Mouse (Mus musculus) liver, embryonic 16.5 days (tissue): ENCODE data around the gene Ltf. TPM values are rescaled to one million over a fixed set of nuclear protein-coding genes. Genes with fewer than 3 reads are reported as not detected.

Source experiments
- ATAC-seq: fragments of 200-750 bp; cut with Nextera tagmentation; 2 replicates; pipeline ENCODE4 v1.8.0; 2017; ENCODE audit warnings: low read depth, mild to moderate bottlenecking, moderate number of reproducible peaks, moderate library complexity
- H3K27ac ChIP-seq: fragments of 300-500 bp; sonication (generic); 2 replicates; pipeline ENCODE4 v1.5.1; 2014; ENCODE audit warnings: mild to moderate bottlenecking, low read length
- H3K27me3 ChIP-seq: fragments of 300-500 bp; sonication (generic); 2 replicates; pipeline ENCODE4 v1.6.1; 2014; ENCODE audit warnings: low read depth, low read length, mixed read lengths; ENCODE audit not compliant: control insufficient read depth, insufficient read depth
- H3K36me3 ChIP-seq: fragments of 300-500 bp; sonication (generic); 2 replicates; pipeline ENCODE4 v1.6.1; 2014; ENCODE audit warnings: mild to moderate bottlenecking; ENCODE audit not compliant: control insufficient read depth, insufficient read depth
- H3K4me1 ChIP-seq: fragments of 300-500 bp; sonication (generic); 2 replicates; pipeline ENCODE4 v1.6.1; 2014; ENCODE audit warnings: low read depth, low read length, mixed read lengths; ENCODE audit not compliant: control insufficient read depth
- H3K4me2 ChIP-seq: fragments of 300-500 bp; sonication (generic); 2 replicates; pipeline ENCODE4 v1.6.1; 2014; ENCODE audit warnings: low read depth, low read length, mixed read lengths
- H3K4me3 ChIP-seq: fragments of 300-500 bp; sonication (generic); 2 replicates; pipeline ENCODE4 v1.5.1; 2014; ENCODE audit warnings: low read depth, mild to moderate bottlenecking, low read length
- H3K9ac ChIP-seq: fragments of 300-500 bp; sonication (generic); 2 replicates; pipeline ENCODE4 v1.6.1; 2014; ENCODE audit warnings: low read depth, low read length
- H3K9me3 ChIP-seq: fragments of 300-500 bp; sonication (generic); replicated peaks from 2 replicates; pipeline ENCODE4 v1.6.1; 2016; ENCODE audit warnings: low read length; ENCODE audit not compliant: control insufficient read depth
- WGBS: fragments of 180-500 bp; shearing (Covaris S2); extraction: QIAGEN DNeasy Blood & Tissue Kit; methylation state at CpG from one replicate; pipeline ENCODE4 v1.1.7; 2014; ENCODE audit not compliant: insufficient replicate concordance; 5-methylcytosine and 5-hydroxymethylcytosine counted together
- polyA plus RNA-seq: library from polyadenylated mRNA; unstranded; fragments of >200 nt; fragmentation: Nextera tagmentation; extraction: Ambion mirVana; gene quantifications from 2 replicates; pipeline ENCODE4 v1.2.1, GENCODE M21; 2015

Ltf gene
- polyA plus RNA-seq, 1 experiment from 2014 or later = 211 TPM

- H3K36me3 ChIP-seq = no peaks in the 10 kb centered on the region
- H3K4me1 ChIP-seq = no peaks in the 10 kb centered on the region
- no peak overlapping the region for H3K4me2 ChIP-seq
- H3K9ac ChIP-seq = no peak overlapping the region
- no peaks in the 10 kb centered on the region for H3K9me3 ChIP-seq
- H3K4me3 ChIP-seq = no peak overlapping the region
- H3K27me3 ChIP-seq = no peaks in the 10 kb centered on the region
- H3K27ac ChIP-seq = no peak overlapping the region
- 44% methylated on average over 4 of the region's 4 CpGs for WGBS
- ATAC-seq = no peak
These were observed 66.3 kb downstream of the Ltf start for GRCm38 (mm10) chr9:111085329-111085728.

- no peaks in the 10 kb centered on the region for H3K36me3 ChIP-seq
- 62% methylated on average over 6 of the region's 6 CpGs for WGBS
- no peak overlapping the region for H3K27ac ChIP-seq
- ATAC-seq = no peak
- no peak overlapping the region for H3K4me2 ChIP-seq
- H3K4me1 ChIP-seq = no peaks in the 10 kb centered on the region
- no peak overlapping the region for H3K9ac ChIP-seq
- H3K4me3 ChIP-seq = no peak overlapping the region
- no peaks in the 10 kb centered on the region for H3K9me3 ChIP-seq
- no peaks in the 10 kb centered on the region for H3K27me3 ChIP-seq
These were observed 67.1 kb downstream of the Ltf start for GRCm38 (mm10) chr9:111086137-111086536.

- H3K36me3 ChIP-seq = no peaks in the 10 kb centered on the region
- no peak for ATAC-seq
- 33% methylated on average over 3 of the region's 3 CpGs for WGBS
- H3K4me3 ChIP-seq = no peak overlapping the region
- no peak overlapping the region for H3K4me2 ChIP-seq
- no peaks in the 10 kb centered on the region for H3K4me1 ChIP-seq
- H3K27ac ChIP-seq = no peak overlapping the region
- no peaks in the 10 kb centered on the region for H3K9me3 ChIP-seq
- H3K9ac ChIP-seq = no peak overlapping the region
- no peaks in the 10 kb centered on the region for H3K27me3 ChIP-seq
These were observed 68.0 kb downstream of the Ltf start for GRCm38 (mm10) chr9:111086995-111087606.

GRCm38 (mm10) chr9:111087960-111088359 is 68.9 kb downstream of the Ltf start:
- H3K9me3 ChIP-seq = no peaks in the 10 kb centered on the region
- no peaks in the 10 kb centered on the region for H3K27me3 ChIP-seq
- H3K4me2 ChIP-seq = no peak overlapping the region
- 20% methylated on average over 5 of the region's 5 CpGs for WGBS
- H3K36me3 ChIP-seq = no peaks in the 10 kb centered on the region
- no peak for ATAC-seq
- no peaks in the 10 kb centered on the region for H3K4me1 ChIP-seq
- no peak overlapping the region for H3K27ac ChIP-seq
- no peak overlapping the region for H3K4me3 ChIP-seq
- no peak overlapping the region for H3K9ac ChIP-seq

GRCm38 (mm10) chr9:111088886-111089285 is 69.8 kb downstream of the Ltf start:
- Histone ChIP-seq H3K9ac (no peak overlapping the region), H3K4me2 (no peak overlapping the region), H3K27ac (no peak overlapping the region), H3K36me3 (no peaks in the 10 kb centered on the region), H3K4me3 (no peak overlapping the region), H3K27me3 (no peaks in the 10 kb centered on the region), H3K4me1 (no peaks in the 10 kb centered on the region), H3K9me3 (no peaks in the 10 kb centered on the region)
- WGBS = 54% methylated on average over 7 of the region's 7 CpGs
- ATAC-seq = no peak

Other genes with a start within 250 kb of the Ltf start
- not detected in 2 replicates for gene Prss42, start 221.1 kb upstream of the Ltf start, polyA plus RNA-seq
- not detected in 2 replicates for gene Prss44, start 205.3 kb upstream of the Ltf start, polyA plus RNA-seq
- gene Prss43, start 192.6 kb upstream of the Ltf start, polyA plus RNA-seq = not detected in 2 replicates
- gene Prss45, start 184.7 kb upstream of the Ltf start, polyA plus RNA-seq = not detected in 2 replicates
- not detected in 2 replicates for gene Prss46, start 174.8 kb upstream of the Ltf start, polyA plus RNA-seq
- gene Prss50, start 161.3 kb upstream of the Ltf start, polyA plus RNA-seq = 8.2 and 8.6 TPM in 2 replicates
- gene Als2cl, start 139.4 kb upstream of the Ltf start, polyA plus RNA-seq = 1.8 and 2.0 TPM in 2 replicates
- gene Tmie, start 139.2 kb upstream of the Ltf start, polyA plus RNA-seq = 2.0 and 2.8 TPM in 2 replicates
- gene Fam240a, start 102.4 kb upstream of the Ltf start, polyA plus RNA-seq = not detected in 2 replicates
- gene Tdgf1, start 73.1 kb upstream of the Ltf start, polyA plus RNA-seq = not detected in 2 replicates
- gene Lrrc2, start 67.7 kb upstream of the Ltf start, polyA plus RNA-seq = 0.29 and 0.44 TPM in 2 replicates
- 13.7 and 18.1 TPM in 2 replicates for gene Rtp3, start 28.7 kb upstream of the Ltf start, polyA plus RNA-seq
- gene Ccrl2, start 38.2 kb downstream of the Ltf start, polyA plus RNA-seq = 15.7 and 18.2 TPM in 2 replicates
- gene Lrrfip2, start 98.3 kb downstream of the Ltf start, polyA plus RNA-seq = 16.2 and 16.9 TPM in 2 replicates